Mouse (Mus musculus): ENCODE results near the gene Dera. TPM values are rescaled to one million over a fixed set of nuclear protein-coding genes. Genes with fewer than 3 reads are reported as not detected.

Gene Dera
- polyA plus RNA-seq, 1 experiment, result 1.2 TPM

DNA sequence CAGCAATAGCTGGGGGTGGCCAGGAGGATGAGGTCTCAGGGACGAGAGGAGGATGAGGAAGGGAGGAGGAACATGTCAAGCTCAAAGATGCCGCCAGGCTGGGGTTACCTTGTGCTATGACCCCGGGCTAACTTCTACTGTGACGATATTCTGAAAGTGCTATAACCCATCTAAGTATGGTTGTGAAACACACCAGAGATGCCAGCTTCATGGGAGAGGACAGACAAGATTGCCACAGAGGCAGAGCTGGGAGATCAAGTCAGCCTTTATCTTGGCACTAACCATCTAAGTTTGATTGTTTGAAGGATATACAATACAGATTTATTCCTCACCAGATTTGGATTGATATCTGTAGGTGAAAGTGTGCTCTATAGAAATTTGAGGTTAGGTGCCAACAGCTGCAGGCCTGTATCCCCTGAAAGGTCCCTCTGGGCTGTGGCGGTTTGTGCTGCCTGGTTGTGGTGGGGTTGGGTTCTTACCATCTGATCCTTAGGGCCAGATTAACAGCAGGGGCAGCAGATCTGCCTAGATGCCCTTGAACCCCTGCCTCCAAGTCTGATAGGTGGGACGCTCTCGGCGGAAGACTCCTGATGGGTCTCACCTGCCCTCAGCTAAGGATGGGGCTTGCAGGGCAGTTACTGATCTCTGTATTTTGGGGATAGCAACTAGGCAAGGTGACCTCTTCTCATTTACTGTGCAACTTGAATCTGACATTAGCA, 18.7 kb downstream of the Dera start:
- TF ChIP-seq GATA1 (IDR thresholded peaks at IDR 0.05; ENCODE audit: low read length) (no peak), TAL1 (IDR thresholded peaks at IDR 0.05; ENCODE audit: low read length) (no peak)
- Histone ChIP-seq H3K9me3 (ENCODE audit: control insufficient read depth, low read length) (no peaks in the 10 kb centered on the region), H3K36me3 (ENCODE audit: control insufficient read depth) (no peaks in the 10 kb centered on the region)

DNA sequence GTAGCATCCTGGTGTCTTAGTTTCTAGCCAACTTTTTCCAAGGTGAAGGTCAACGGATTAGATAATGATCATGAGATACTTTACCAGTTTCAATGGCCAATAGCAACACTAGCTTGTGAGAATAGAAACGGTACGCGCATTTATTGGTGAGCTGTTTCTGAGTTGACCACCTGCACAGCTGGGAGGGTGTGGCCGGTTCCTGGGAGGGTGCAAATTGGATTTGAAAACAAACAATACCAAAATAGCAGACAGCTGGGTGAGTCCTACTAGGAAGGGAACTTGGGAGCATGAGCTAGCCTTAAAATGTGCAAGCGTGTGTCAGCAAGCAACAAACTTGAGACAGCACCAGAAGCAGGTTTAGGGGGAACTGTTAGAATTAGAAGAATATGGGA, 19.3 kb downstream of the Dera start:
- H3K9me3 ChIP-seq (ENCODE audit: control insufficient read depth, low read length), result no peaks in the 10 kb centered on the region
- no peaks in the 10 kb centered on the region for H3K36me3 ChIP-seq (ENCODE audit: control insufficient read depth)
- H3K4me3 ChIP-seq (replicated peaks), result no peak overlapping the region
- no peaks in the 10 kb centered on the region for H3K27me3 ChIP-seq (ENCODE audit: control insufficient read depth)
- no peaks in the 10 kb centered on the region for H3K4me1 ChIP-seq (ENCODE audit: control insufficient read depth)
- TF ChIP-seq TAL1 (IDR thresholded peaks at IDR 0.05; ENCODE audit: low read length) (no peak), GATA1 (IDR thresholded peaks at IDR 0.05; ENCODE audit: low read length) (no peak)

More for the DNA sequence above, 18.7 kb downstream of the Dera start:
- Histone ChIP-seq H3K4me3 (replicated peaks) (no peak overlapping the region), H3K27me3 (ENCODE audit: control insufficient read depth) (no peaks in the 10 kb centered on the region), H3K4me1 (ENCODE audit: control insufficient read depth) (no peaks in the 10 kb centered on the region)

DNA sequence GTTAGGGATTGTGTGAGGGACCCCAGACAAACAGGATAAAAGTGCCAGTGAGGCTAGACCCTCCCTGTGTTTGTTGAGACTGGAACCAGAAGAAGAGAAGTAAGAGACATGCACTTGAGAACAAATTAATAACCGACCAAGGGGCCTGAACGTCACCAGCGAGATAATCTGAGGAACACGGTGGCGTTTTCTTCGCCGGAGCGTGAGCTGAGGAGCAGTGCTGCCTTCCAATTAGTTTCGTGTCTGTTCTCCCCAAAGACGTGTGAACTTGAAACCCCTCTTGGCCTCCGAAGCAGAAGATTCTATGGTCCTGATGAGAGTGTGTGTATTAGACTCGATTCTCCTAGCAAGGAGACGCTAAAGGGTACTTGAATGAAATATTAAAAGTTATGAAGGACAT, 19.8 kb downstream of the Dera start:
- no peaks in the 10 kb centered on the region for H3K4me1 ChIP-seq (ENCODE audit: control insufficient read depth)
- H3K36me3 ChIP-seq (ENCODE audit: control insufficient read depth), result no peaks in the 10 kb centered on the region; the same call in 1 of the 2 replicates
- no peak overlapping the region for H3K4me3 ChIP-seq (replicated peaks)
- no peaks in the 10 kb centered on the region for H3K9me3 ChIP-seq (ENCODE audit: control insufficient read depth, low read length)
- no peak for TF ChIP-seq TAL1 (IDR thresholded peaks at IDR 0.05; ENCODE audit: low read length)
- TF ChIP-seq GATA1 (IDR thresholded peaks at IDR 0.05; ENCODE audit: low read length), result no peak
- H3K27me3 ChIP-seq (ENCODE audit: control insufficient read depth), result no peaks in the 10 kb centered on the region

DNA sequence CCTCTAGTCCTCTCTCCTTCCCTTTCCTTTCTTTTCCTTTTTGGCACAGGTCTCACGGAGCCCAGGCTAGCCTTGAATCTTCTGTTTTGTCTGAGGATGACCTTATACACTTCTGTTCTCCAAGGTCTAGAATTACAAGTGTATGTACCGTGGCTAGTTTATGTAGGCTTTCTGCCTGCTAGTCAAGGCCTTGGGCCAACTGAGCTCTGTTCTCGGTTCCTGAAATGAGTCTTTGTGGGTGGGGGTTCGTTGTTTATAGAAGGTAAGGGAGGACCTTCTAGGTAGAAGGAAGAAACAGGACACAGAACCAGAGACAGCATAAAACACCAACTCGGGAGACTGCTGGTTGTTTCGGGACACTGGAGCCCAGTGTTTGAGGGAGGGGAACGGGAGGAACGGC, 20.8 kb downstream of the Dera start:
- Histone ChIP-seq H3K27me3 (ENCODE audit: control insufficient read depth) (no peaks in the 10 kb centered on the region), H3K4me3 (replicated peaks) (no peak overlapping the region), H3K36me3 (ENCODE audit: control insufficient read depth) (no peaks in the 10 kb centered on the region; the same call in 1 of the 2 replicates), H3K9me3 (ENCODE audit: control insufficient read depth, low read length) (no peaks in the 10 kb centered on the region), H3K4me1 (ENCODE audit: control insufficient read depth) (no peaks in the 10 kb centered on the region)
- TF ChIP-seq GATA1 (IDR thresholded peaks at IDR 0.05; ENCODE audit: low read length) (no peak), TAL1 (IDR thresholded peaks at IDR 0.05; ENCODE audit: low read length) (no peak)

DNA sequence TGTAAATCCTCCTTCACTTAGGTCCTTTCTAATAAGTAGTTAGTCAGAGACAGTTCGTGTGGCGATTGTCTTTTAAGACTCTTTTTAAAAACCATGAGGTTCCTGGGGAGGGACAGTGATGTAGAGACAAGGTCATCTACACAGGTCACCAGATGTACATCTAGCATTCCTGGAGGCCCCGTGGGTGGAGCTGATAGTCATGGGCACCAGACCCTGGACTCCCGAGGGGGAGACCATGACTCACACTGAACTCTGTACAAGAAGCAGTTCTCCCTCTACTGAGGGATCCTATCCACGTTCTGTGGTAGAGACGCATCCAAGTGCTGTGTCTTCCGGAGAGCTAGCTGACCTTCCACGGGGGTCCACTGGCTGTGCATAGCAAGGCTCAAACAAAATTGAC, 22.6 kb downstream of the Dera start:
- Histone ChIP-seq H3K4me3 (replicated peaks) (no peak overlapping the region), H3K36me3 (ENCODE audit: control insufficient read depth) (peaks cover 6% of the 10 kb centered on the region), H3K27me3 (ENCODE audit: control insufficient read depth) (no peaks in the 10 kb centered on the region), H3K9me3 (ENCODE audit: control insufficient read depth, low read length) (no peaks in the 10 kb centered on the region), H3K4me1 (ENCODE audit: control insufficient read depth) (no peaks in the 10 kb centered on the region)
- TF ChIP-seq GATA1 (IDR thresholded peaks at IDR 0.05; ENCODE audit: low read length), result no peak
- TF ChIP-seq TAL1 (IDR thresholded peaks at IDR 0.05; ENCODE audit: low read length), result no peak

DNA sequence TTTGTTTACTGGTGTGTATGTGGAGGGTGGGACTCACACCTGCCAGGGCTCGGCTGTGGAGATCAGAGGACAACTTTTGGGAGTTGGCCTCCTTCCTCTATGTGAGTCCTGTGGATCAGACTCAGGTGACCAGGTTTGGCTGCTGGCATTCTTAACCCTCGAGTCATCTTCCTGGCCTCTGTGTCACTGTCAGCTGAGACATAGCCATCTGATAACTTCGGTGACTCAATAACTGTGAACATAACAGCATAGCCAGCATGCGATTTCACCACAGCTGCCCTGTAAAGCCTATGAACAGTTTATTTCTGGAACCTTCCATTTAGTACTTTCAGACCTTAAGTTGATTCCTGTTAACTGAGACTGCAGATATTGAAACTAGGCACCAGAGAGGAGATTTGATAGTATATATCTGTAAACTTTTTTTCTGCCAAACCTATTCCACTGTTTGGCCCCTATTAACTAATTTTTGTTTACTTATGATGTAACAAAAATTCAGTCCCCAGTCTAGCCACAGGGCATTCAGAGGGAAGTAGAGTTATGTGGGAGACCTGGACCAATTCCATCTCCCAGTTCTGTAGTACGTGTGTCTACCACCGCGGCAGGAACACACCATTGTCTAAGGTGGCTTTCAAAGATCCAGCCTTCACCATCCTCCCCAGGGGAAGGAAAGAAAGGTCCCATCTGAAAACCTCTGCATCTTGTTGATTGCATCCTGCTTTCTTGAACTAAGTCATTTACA, 29.7 kb downstream of the Dera start:
- no peaks in the 10 kb centered on the region for H3K9me3 ChIP-seq (ENCODE audit: control insufficient read depth, low read length)
- no peaks in the 10 kb centered on the region for H3K4me1 ChIP-seq (ENCODE audit: control insufficient read depth)
- no peaks in the 10 kb centered on the region for H3K27me3 ChIP-seq (ENCODE audit: control insufficient read depth)
- peaks cover 21% of the 10 kb centered on the region for H3K36me3 ChIP-seq (ENCODE audit: control insufficient read depth)
- no peak overlapping the region for H3K4me3 ChIP-seq (replicated peaks)
- TF ChIP-seq TAL1 (IDR thresholded peaks at IDR 0.05; ENCODE audit: low read length), result no peak
- no peak for TF ChIP-seq GATA1 (IDR thresholded peaks at IDR 0.05; ENCODE audit: low read length)

DNA sequence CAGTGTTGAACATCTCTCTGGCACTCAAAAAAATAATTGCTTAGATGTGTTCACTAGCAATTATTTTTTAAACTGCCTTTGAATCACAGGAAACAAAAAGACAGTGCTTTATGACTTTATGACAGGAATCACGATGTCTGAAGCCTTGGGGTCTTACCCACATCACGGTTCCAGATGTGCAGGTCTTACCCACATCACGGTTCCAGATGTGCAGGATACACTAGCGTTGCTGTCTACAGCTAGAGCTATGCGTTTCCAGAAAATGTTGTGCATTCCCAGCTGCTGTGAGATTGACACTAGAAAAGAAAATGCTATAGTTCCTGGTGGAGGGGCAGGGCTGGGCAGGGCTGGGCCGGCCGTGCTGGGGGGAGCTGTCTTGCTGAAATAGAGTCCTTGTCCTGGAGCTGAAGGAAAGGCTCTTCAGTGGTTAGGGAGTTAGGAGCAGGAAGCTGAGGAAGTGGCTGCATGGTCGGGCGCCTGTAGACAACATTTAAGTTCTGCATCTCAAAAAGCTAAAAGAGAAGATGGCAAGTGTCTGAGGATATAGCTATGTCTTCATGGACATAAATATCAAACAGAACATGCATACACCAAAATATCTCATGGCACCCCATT, 34.7 kb downstream of the Dera start:
- Histone ChIP-seq H3K4me1 (ENCODE audit: control insufficient read depth) (no peaks in the 10 kb centered on the region), H3K9me3 (ENCODE audit: control insufficient read depth, low read length) (peaks cover 3% of the 10 kb centered on the region; the same call in 1 of the 2 replicates), H3K27me3 (ENCODE audit: control insufficient read depth) (no peaks in the 10 kb centered on the region), H3K36me3 (ENCODE audit: control insufficient read depth) (peaks cover 17% of the 10 kb centered on the region), H3K4me3 (replicated peaks) (no peak overlapping the region)
- TF ChIP-seq TAL1 (IDR thresholded peaks at IDR 0.05; ENCODE audit: low read length), result no peak
- TF ChIP-seq GATA1 (IDR thresholded peaks at IDR 0.05; ENCODE audit: low read length), result no peak

DNA sequence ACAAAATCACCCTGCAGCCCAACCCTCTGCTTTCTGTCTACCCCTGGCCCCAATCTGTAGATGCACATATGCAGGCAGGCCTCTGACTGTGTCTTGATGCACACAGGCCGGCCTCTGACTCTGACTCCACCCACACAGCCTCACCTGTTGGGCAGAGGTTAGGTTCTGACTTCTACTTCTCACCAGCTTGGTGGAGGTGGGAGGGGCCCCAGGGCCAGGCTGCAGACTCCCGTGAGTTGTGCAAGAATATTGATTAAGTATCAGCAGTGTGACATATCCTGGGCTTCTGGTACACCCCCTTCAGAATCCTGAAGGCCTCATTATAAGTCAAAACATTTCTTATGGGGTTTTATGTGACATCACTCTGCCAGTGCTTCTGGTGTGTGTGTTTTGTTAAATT, 35.3 kb downstream of the Dera start:
- H3K36me3 ChIP-seq (ENCODE audit: control insufficient read depth), result peaks cover 17% of the 10 kb centered on the region
- H3K4me1 ChIP-seq (ENCODE audit: control insufficient read depth), result no peaks in the 10 kb centered on the region

DNA sequence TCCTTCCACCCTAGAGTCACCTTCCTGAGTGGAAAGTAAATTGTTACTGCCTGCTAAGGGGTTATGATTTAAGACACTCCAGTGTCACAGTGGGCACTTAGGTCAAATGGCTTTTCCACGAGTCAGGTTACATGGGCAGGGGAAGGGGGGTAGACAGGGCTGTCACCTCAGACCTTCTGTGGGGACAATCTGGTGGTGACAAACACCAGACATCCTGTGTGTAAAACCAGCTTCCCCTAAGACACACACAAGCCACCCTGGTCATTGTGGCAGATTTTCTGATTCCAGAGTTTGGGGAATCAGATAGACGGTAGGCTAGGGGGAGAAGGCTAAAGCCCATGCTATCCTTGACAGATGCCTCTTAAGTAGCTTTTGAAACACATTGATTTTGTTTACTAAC, 41.1 kb downstream of the Dera start:
- TF ChIP-seq GATA1 (IDR thresholded peaks at IDR 0.05; ENCODE audit: low read length), result no peak
- no peak for TF ChIP-seq TAL1 (IDR thresholded peaks at IDR 0.05; ENCODE audit: low read length)
- Histone ChIP-seq H3K9me3 (ENCODE audit: control insufficient read depth, low read length) (peaks cover 6% of the 10 kb centered on the region), H3K36me3 (ENCODE audit: control insufficient read depth) (peaks cover 26% of the 10 kb centered on the region), H3K27me3 (ENCODE audit: control insufficient read depth) (no peaks in the 10 kb centered on the region), H3K4me1 (ENCODE audit: control insufficient read depth) (no peaks in the 10 kb centered on the region), H3K4me3 (replicated peaks) (no peak overlapping the region)

More for the DNA sequence above, 35.3 kb downstream of the Dera start:
- Histone ChIP-seq H3K9me3 (ENCODE audit: control insufficient read depth, low read length) (peaks cover 3% of the 10 kb centered on the region; the same call in 1 of the 2 replicates), H3K27me3 (ENCODE audit: control insufficient read depth) (no peaks in the 10 kb centered on the region), H3K4me3 (replicated peaks) (no peak overlapping the region)
- TF ChIP-seq GATA1 (IDR thresholded peaks at IDR 0.05; ENCODE audit: low read length) (no peak), TAL1 (IDR thresholded peaks at IDR 0.05; ENCODE audit: low read length) (no peak)

All from erythroblast, embryonic 14.5 days (primary cell).